Mouse (Mus musculus): Measurements from ENCODE around the gene Gba2.
A peak's percentile ranks its signal among the peaks of the same experiment; 100 is the strongest.

Gene Gba2

DNA sequence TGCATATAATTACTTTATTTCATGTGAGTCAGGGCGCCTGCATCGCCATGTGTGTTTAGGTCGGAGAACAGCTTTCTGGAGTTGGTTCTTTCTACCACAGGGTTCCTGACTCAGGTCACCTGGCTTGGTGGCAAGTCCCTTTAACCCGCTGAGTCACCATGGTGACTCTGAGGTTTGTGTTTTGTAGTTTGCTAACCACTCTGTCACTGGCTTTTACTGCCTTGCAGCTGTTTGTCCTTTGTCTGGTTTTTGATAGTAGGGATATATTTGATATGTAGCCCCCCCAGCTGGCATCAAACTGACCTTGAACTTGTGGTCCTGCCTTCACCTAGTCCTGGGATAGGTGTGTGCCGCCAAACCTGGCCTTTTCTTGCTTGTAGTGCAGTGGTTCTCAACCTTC lies 3.6 kb upstream of the Gba2 start:
- no peak for DNase-seq (ENCODE audit: low read depth in 1 of 2, low spot score in 2 of 2)

DNA sequence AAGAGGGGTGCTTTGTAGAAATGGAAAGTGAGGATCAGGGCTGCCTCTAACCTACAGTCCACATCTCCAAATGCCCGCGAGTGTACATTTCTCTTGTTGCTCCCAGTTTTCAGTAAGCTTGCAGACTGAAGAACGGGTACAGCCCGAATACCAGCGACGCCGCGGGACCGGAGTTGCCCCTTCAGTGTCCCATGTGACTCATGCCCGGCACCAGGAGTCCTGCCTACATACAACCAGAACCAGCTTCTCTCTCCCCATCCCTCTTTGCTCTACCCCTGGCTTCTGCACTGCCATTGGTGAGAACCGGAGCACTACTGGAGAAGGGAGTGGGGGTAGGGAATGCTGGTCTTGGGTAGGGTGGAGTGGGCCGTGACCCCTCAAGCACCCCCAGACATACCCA lies 2.7 kb upstream of the Gba2 start:
- no peak for DNase-seq (ENCODE audit: low read depth in 1 of 2, low spot score in 2 of 2)

DNA sequence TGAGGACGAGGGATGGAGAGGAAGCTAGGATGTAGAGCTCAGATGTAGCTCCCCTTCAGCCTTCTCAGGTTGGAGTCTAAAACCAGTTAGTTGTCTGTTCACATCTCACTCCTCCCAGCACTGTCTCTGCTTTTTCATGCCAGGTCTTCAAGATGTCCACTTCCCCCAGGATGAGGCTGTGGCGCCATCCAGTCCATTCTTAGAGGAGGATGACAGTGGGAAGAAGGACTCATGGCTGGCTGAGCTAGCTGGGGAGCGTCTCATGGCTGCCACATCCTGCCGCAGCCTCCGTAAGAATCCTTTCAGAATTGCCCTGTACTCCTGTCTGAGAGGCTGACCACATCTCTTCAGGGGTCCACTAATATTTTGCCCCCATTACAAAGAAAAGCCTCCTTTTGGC lies 2.0 kb upstream of the Gba2 start:
- DNase-seq (ENCODE audit: low read depth in 1 of 2, low spot score in 2 of 2): no peak

DNA sequence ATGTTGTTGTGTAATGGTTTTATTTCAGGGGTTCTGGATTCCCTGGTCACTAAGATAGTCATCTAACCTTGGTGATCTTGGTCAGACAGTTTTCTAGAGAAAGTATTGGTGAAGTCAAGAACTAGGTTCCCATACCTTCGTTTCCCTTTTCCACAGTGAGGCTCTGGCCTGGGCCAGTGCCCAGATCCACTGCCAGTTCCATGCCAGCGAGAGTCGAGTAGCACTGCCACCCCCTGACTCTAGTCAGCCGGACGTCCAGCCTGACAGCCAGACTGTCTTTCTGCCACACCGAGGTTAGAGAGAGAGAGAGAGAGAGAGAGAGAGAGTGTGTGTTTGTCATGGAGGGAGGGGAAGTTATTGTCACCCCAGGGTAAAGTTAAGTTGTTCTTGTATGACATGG lies 1.1 kb upstream of the Gba2 start:
- DNase-seq (ENCODE audit: low read depth in 1 of 2, low spot score in 2 of 2): no peak

DNA sequence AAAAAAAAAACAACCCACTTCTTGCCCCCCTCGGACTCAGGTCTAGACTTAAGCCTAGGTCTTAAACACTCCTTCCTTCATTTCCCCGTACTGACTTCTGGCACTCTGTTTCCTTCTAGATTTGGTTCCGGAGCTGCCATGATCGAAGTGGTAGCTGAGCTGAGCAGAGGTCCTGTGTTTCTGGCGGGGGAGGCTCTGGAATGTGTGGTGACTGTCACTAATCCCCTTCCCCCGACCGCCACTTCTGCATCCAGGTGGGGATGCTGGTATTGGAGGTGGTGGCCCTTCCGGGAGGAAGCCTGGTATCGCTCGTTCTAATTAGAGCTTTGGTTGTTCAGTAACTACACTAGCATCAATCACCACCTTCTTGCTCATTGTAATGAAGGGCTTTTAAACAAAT lies 583 bp upstream of the Gba2 start:
- DNase-seq (ENCODE audit: low read depth in 1 of 2, low spot score in 2 of 2): no peak

DNA sequence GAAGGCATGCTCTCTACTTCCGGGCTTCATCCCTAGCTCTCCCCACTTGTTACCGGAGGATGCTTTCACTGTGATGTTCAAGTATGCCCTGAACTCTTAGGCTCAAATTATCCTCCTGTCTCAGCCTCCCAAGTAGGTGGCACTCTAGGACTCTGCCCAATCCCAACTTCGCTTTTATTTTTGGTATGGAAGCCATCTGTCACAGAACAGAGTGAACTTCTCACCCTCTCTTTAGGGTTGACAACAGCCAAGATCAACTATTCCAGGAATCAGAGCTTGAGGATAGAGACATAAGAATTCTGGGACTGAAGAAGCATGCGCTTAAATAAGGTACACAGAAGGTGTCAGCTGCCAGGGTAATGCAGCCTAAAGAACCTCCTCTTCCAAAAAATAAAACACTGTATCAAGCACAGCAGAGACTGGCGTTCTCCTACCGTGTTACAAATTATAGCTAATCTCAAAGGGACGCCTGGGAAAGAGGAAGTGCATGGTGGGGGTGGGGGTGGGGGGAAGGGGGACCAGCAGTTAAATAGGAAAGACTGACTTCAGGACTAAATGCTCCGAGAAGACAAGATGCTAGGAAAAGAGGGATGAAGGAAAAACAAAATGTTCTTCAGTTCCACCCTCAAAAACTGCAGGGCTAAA lies 1.3 kb downstream of the Gba2 start:
- DNase-seq (ENCODE audit: low read depth in 1 of 2, low spot score in 2 of 2): no peak

DNA sequence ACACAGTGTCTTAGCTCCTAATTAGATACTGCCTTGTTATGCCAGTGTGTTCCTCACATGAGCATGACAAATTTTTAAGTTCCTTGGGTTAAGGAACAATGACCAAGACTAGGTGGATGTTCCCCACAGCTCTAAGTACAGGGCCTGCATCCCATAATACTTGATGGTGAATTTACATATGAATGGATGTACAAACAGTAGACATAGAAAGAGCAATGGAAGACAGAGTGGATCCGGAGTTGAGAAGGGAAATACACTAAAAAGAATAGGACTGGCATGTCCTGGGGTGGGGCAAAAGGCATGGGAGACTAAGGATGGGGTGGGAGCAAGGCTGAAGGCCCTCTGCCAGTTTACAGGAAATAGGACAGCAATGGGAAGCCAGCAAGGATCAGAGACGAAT lies 3.3 kb downstream of the Gba2 start:
- DNase-seq (ENCODE audit: low read depth in 1 of 2, low spot score in 2 of 2): no peak

DNA sequence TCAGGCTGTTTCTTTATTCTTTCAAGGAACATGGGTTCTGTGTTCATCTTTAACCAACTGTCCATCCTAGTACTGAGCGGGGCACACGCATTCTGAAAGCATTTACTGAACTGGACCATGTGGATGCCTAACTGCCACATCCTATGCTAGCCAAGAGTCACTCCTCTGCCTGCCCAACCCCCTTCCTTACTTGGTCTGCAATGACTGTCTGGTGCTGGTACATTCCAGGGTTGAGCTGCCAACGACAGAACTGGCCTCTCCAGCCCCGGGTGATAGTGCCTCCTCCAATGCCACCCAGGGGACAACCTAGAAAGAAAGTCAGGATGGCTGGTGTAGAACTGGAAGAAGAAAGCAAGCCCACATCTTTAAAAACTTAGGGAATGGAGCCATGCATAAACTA lies 5.1 kb downstream of the Gba2 start:
- no peak for DNase-seq (ENCODE audit: low read depth in 1 of 2, low spot score in 2 of 2)

DNA sequence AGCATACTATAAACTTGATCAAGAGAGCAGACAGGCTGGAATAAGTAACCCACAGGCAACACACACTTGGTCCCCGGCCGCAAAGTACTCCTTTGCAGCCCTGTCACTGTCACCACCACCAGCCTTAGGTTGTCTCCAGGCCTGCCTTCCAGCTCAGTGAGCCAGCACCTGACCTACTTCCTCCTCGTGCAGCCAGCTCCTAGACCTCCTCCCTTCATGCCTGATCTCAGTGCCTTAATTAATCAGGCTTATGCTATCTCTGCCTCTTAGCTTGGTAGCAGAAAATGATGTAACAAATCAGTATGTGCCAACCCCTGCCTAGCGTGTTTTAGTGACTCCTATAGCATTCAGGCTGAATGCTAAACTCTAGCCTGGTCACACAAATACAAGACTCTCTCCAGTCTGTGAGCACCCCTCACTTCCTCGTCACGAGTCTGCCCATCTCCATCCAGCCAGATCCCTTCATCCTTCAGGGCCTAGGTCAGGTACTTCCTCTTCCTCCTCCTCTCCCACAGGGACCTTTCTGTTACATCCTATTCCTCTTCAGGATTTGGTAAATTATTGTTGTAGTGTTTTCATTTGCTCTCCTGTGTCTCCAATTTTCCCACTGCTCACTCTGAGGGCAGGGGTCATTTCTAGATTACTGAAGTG lies 7.2 kb downstream of the Gba2 start:
- DNase-seq (ENCODE audit: low read depth in 1 of 2, low spot score in 2 of 2): no peak

DNA sequence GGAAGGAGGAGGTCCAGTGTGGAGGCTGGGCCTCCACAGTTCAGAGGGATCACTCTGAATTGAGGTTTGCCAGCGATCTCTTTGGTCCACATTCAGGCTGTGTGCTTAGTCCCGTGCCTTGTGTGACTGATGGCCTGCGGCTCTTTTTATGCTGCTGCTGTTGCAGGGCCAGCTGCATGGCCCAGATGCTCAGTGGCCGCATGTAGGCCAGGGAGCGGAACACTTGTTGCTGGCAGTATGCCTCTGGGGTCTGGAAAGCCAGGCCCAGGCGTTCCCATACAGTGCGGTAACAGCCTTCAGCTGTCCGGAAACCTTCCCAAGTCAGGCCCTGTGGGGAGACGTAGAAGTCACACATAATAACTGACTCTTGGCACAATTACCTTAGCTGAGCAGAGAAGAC lies 11.5 kb downstream of the Gba2 start:
- DNase-seq (ENCODE audit: low read depth in 1 of 2, low spot score in 2 of 2): no peak

DNA sequence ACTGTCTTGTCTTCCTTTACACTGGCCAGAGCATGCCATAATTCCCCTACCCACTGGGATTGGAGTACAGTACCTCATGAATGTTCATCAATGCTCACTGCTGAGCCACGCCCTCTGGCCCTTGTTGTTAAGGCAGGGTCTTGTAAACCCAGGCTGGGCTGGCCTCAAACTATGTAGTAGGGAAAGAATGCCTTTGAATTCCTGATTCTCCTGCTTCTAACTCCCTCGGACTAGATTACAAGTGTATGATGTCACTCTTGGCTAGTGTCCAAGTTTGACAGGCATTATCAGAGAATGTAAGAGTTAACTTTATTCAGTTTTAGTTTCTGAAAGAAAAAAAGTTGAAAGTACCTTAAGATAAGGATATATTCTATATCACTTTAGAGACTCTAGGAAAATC lies 14.4 kb downstream of the Gba2 start:
- no peak for DNase-seq (ENCODE audit: low read depth in 1 of 2, low spot score in 2 of 2)

DNA sequence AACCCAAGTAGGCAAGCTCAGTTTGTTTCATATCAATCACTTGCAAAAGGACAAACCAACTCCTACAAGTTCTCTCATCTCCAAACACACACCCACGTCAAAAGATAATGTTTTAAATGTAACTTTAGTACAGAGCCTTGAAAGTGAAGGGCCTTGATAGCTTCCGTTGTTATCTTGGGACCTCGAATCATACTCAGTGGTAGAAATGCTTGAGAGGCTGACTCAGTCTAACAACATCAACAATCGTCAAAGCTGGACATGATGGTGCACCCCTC lies 15.1 kb downstream of the Gba2 start:
- DNase-seq (ENCODE audit: low read depth in 1 of 2, low spot score in 2 of 2): no peak

DNA sequence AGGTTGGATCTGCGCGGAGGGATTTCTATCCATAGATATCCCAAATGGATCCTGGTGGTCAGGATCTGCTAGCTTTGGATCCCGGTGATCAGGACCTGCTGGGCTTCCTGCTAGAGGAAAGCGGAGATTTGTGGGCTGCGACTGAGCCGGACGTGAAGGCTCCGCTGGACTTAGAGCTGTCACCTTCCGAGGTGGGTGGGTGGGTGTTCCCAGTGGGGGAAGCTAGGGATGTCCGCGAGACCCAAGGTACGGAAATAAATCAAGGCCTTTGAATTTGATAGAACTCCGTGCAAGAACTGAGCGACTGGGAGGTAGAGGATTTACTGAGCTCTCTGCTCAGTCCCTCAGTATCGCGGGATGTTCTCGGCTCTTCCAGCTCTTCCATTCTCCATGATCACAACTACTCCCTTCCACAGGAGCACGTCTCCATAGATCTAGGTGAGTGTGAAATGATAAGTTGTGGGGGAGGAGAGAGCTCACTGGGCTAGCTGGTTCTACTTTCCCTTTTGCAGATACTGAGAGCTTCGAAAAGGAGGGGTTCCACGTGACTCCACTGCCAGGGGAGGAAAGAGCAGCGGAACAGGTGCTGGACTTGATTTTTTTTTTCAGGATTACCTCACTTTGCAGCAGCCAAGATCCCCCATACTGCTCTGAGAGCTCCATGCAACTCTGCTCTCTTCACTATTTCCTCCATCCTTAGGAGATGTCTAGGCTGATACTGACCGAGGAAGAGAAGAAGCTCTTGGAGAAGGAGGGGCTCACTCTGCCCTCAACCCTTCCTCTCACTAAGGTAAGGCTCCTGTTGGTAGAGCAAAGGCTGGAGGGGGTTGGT lies 15.7 kb downstream of the Gba2 start:
- no peak for DNase-seq (ENCODE audit: low read depth in 1 of 2, low spot score in 2 of 2)

DNA sequence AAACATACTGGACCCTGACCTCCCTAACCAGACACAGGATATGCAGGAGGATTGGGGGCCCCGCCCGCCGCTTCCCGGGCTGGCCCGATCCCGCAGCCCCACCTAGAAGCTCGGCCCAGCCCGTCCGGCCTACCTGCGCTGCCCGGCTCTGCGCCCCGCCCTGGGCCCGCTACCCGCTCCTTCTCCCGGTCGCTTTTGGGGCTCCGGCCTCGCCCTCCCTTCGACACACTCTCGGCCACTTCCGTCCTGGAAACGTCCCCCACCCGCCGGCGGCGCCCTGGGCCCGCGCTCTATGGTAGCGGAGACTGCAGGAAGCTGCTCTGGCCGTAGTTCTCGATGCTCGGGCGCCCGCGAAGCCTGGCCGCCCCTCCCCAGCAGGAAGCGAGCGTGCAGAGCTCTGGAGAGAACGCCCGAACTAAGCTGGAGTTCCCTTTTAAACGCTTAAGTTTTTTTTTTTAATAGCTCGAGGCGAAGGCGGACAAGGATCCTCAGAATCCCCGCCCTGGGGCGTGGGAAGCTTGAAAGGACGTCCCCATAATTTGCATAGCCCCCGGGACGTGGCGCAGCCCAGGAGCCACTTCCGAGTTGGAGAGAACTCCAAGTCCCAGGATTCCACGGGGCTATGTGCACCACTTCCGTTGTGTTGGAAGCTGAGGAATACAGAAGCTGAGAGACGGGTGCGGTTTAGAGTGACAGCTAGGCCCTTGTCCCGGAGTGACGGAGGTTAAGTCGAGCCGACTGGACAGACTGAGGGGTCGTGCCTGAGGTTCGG lies 16.5 kb downstream of the Gba2 start, which contains the start of the genes Creb3 and Tln1:
Gene Creb3 (plus strand): TSS at position 336 of the 772 bp plus-strand sequence.
Gene Tln1 (minus strand): TSS at position 695 of the 772 bp plus-strand sequence.
- peak; percentile 95 for DNase-seq (ENCODE audit: low read depth in 1 of 2, low spot score in 2 of 2)

DNA sequence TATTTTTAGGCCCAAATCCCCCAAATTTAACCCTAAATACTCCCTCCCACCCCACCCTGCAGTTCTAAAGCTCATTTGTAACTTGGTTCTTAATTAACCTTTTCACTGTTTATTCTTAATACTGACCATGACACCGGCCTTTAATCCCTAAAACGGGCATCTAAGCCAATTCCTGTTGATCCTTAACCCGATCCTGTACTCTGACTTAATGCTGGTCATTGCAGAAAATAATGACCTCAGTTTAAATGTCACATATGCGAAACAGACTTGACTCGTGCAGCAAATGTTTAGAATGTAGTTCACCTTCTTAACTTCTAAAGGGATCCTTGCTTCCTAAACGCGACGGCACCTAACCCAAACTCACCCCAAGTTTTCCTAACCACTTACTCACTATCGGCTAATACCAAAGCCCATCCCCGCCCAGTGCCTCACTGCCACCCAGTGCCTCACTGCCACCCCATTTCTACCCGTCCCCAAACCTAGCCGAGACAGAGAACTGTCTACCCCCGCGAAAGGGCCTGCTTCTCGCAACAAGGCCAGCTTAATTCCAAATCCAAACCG lies 17.2 kb downstream of the Gba2 start:
- DNase-seq (ENCODE audit: low read depth in 1 of 2, low spot score in 2 of 2): no peak

DNA sequence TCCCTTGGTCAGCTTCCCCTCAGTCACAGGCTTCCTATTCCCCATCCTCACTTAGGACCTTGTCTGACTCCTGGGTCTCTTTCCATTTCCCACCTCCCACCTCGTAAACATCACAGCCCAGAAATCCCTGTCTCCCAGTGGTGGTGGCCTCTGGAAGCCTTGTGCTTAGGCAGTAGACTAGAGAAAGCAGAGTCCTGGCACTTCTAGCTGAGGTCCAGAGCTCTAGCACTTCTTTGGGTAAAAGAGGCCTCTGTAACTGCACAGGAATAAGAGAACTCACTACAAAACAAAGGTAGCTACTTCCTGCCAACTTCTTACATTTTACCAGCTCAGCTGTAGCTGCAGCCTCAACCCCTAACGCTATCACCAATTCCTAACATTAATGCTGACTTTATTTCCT lies 17.7 kb downstream of the Gba2 start:
- no peak for DNase-seq (ENCODE audit: low read depth in 1 of 2, low spot score in 2 of 2)

DNA sequence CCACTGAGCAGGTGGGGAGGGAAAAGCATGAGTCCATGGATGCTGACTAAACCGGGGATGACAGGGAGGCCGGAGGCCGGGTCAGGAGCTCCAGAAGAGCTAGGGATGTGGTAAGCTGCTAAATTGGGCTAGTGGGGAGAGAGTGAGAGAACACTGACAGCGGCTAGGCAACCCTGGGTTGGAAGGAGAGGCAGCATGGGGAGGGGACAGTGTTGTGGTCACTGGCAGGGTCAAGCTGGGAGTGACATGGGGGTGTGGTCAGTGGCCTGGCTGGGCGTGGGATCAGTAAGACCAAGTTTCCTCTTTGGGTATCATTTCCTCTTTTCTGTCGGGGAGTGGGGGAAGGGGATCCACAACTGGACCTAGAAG lies 18.4 kb downstream of the Gba2 start:
- peak; percentile 70 to 84 for DNase-seq (ENCODE audit: low read depth in 1 of 2, low spot score in 2 of 2)

DNA sequence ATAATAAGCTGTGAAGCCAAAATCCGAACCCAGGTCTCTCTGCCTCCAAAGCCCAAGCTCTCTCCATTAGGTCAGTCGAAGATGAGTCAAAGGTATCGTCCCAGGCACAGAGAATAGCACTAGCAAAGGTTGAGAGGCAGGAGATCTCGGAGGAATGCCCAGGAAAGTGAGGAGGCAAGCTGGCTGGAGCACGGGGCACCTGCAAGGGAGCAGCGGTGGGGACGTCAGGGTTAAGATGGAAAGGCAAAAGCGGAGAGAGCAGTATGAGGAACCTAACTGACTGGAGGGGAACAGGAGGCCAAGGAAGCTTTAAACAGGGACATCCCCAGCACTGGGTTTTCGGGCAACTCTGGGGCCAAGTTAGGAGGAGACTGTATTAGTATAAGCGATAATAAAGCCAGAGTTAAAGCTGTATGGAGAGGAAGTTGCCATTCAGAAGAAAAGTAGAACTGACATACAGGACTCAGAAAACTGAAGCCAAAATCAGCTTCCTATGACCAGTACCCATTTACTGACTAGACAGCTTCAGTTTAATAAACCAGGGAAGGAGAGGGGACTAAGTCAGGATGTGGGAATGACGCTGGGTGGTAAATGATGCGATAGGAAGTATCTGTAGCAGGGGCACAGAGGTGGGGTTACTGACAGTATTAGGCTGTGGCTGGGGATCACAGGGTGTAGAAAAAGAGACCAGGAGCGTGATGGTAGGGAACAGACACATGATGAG lies 19.0 kb downstream of the Gba2 start:
- DNase-seq (ENCODE audit: low read depth in 1 of 2, low spot score in 2 of 2): no peak

DNA sequence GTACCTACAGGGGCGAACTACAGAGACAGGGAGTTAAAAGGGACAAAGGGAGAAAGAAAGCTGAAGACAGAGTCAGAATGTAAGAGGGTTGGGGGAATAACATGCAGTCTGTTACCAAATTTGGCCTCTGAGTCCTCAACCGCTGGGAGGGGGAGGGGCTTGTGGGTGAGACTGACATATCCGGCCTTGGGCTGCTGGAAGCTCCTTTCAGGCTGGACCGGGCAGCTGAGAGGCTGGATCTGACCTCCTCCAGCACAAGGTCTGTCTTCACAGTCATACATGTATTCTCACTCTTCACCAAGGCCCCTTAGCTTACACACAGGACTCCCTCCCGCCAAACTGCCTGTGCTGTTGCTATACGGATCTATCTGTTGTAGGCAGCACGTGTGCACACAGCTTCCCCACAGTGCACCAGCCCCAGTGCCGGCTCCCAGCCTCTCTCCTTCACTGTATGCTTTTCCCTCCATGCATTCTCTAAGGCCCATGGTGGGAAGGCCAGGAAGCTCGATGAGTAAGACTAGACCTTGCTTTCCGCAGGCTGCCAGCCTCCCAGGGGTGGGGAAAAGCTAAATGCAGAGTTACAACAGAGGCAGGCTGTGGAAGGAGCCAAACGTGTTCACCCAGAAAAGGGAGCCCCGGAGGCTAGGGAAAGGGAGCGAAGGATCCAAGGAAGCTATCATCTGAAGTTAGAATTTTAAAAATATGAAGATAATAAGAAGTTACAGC lies 19.9 kb downstream of the Gba2 start:
- no peak for DNase-seq (ENCODE audit: low read depth in 1 of 2, low spot score in 2 of 2)

DNA sequence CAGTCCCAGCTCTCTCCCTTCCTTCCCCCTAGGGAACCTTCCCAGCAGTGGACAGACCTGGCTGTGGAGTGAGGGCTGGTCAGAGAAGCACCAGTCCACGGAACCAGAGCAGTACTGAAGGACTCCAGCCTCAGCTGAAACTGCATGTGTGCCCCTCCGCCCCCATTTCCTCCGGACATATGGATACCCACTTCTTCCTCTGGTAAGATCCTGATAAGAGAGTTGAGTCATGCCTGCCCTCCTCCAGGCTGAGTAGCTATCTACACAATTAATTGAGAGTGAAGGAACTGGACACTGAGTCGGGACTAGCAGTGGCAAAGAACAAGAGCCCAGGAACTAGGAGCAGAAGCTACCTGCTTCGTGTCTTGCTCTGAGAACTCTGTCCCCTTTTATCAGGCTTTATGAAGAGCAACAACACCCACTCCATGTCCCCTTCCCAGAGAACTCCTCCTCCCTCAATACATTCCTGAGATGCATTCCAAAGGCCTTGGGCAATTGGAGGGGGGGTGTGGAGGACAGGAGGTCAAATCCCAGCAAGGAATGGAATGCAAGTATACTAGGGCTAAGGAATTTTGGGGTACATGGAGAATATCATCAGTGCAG lies 20.5 kb downstream of the Gba2 start:
- no peak for DNase-seq (ENCODE audit: low read depth in 1 of 2, low spot score in 2 of 2)

Data from monocyte, adult 2 months (primary cell).